Mouse (Mus musculus): ENCODE measurements at regions not wholly inside any gene's neighbourhood (a gene's known extent, or its start where the extent isn't known, plus 50 kb on each side); places are given as distances from the start of the nearest gene placed in this dataset.

DNA sequence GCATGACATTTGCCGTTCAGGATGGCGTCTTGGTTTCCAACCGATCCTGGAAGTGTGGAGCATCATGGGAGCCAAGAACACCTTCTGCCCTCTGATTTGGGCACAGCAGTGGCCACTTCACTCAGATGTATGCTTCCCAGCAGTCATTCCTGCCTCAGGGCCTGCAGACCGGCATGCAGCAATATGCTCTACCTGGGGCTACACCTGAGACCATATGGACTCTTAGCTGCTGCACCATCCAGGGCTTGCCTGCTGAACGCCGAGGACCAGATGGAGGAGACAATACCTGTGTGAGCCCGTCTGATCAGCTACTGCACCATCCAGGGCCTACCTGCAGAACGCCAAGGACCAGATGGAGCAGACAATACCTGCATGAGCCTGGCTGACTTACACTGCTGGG lies 209.0 kb downstream of the Rnf144a start:
- Histone ChIP-seq H3K9me3 (ENCODE audit: low read length) (no peaks in the 10 kb centered on the region), H3K36me3 (ENCODE audit: insufficient read depth, low read length) (no peaks in the 10 kb centered on the region), H3K27me3 (ENCODE audit: insufficient read depth, low read length) (no peaks in the 10 kb centered on the region), H3K4me3 (ENCODE audit: low read depth, low read length) (no peak overlapping the region), H3K4me2 (ENCODE audit: low read depth, low read length, poor library complexity, severe bottlenecking) (no peak overlapping the region), H3K27ac (ENCODE audit: low read depth, low read length) (no peak overlapping the region), H3K4me1 (ENCODE audit: insufficient read depth, low read length) (no peaks in the 10 kb centered on the region; the same call in 1 of the 2 replicates), H3K9ac (replicated peaks; ENCODE audit: low read length, poor library complexity, severe bottlenecking) (no peak overlapping the region)
- ATAC-seq (ENCODE audit: low FRiP score) (no peak), DNase-seq (ENCODE audit: low spot score) (peak; percentile 54)
- TF ChIP-seq CTCF (IDR thresholded peaks at IDR 0.05): no peak
- WGBS: 90% methylated on average over 8 of the region's 8 CpGs

GRCm38 (mm10) chr12:26191982-26192576 lies 223.0 kb downstream of the Rnf144a start:
- no peak for TF ChIP-seq CTCF (IDR thresholded peaks at IDR 0.05)
- H3K4me2 ChIP-seq (ENCODE audit: low read depth, low read length, poor library complexity, severe bottlenecking): no peak overlapping the region
- no peaks in the 10 kb centered on the region for H3K9me3 ChIP-seq (ENCODE audit: low read length)
- H3K9ac ChIP-seq (replicated peaks; ENCODE audit: low read length, poor library complexity, severe bottlenecking): no peak overlapping the region
- 38% methylated on average over 4 of the region's 4 CpGs for WGBS
- no peaks in the 10 kb centered on the region for H3K36me3 ChIP-seq (ENCODE audit: insufficient read depth, low read length)
- ATAC-seq (ENCODE audit: low FRiP score): no peak
- DNase-seq (ENCODE audit: low spot score): no peak
- no peaks in the 10 kb centered on the region for H3K27me3 ChIP-seq (ENCODE audit: insufficient read depth, low read length)
- no peak overlapping the region for H3K27ac ChIP-seq (ENCODE audit: low read depth, low read length)
- no peaks in the 10 kb centered on the region for H3K4me1 ChIP-seq (ENCODE audit: insufficient read depth, low read length)
- no peak overlapping the region for H3K4me3 ChIP-seq (ENCODE audit: low read depth, low read length)

GRCm38 (mm10) chr12:26191268-26191981 lies 223.6 kb downstream of the Rnf144a start:
- H3K4me1 ChIP-seq (ENCODE audit: insufficient read depth, low read length): no peaks in the 10 kb centered on the region
- WGBS: 40% methylated on average over 15 of the region's 15 CpGs
- no peaks in the 10 kb centered on the region for H3K36me3 ChIP-seq (ENCODE audit: insufficient read depth, low read length)
- no peak overlapping the region for H3K9ac ChIP-seq (replicated peaks; ENCODE audit: low read length, poor library complexity, severe bottlenecking)
- peak; percentile 67 for DNase-seq (ENCODE audit: low spot score)
- ATAC-seq (ENCODE audit: low FRiP score): no peak
- TF ChIP-seq CTCF (IDR thresholded peaks at IDR 0.05): no peak
- no peaks in the 10 kb centered on the region for H3K27me3 ChIP-seq (ENCODE audit: insufficient read depth, low read length)
- H3K4me2 ChIP-seq (ENCODE audit: low read depth, low read length, poor library complexity, severe bottlenecking): no peak overlapping the region
- H3K27ac ChIP-seq (ENCODE audit: low read depth, low read length): no peak overlapping the region
- H3K4me3 ChIP-seq (ENCODE audit: low read depth, low read length): no peak overlapping the region
- H3K9me3 ChIP-seq (ENCODE audit: low read length): no peaks in the 10 kb centered on the region

DNA sequence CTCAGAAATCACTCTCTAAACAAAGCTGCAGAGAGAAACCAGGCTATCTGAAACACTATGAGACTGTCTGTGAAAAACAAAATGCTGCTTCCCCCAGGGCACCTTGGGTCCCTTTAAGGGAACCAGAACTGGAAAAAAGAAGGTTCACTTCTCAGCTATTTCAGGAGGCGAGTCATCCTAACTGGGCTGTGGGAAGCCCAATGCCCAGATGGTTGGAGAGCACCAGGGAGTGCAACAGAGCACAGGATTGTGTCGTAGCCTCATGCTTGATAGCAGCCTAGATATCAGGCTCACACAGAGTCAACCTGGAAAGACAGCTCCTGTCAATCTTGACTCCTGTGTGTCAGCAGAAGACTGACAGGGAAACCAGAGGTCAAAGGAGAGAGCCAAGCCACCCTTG lies 226.1 kb downstream of the Rnf144a start:
- H3K9me3 ChIP-seq (ENCODE audit: low read length): no peaks in the 10 kb centered on the region
- no peak for DNase-seq (ENCODE audit: low spot score)
- no peaks in the 10 kb centered on the region for H3K36me3 ChIP-seq (ENCODE audit: insufficient read depth, low read length)
- WGBS: 72% methylated on average over 2 of the region's 2 CpGs
- H3K4me1 ChIP-seq (ENCODE audit: insufficient read depth, low read length): no peaks in the 10 kb centered on the region
- no peaks in the 10 kb centered on the region for H3K27me3 ChIP-seq (ENCODE audit: insufficient read depth, low read length)
- H3K9ac ChIP-seq (replicated peaks; ENCODE audit: low read length, poor library complexity, severe bottlenecking): no peak overlapping the region
- no peak for ATAC-seq (ENCODE audit: low FRiP score)
- no peak overlapping the region for H3K4me3 ChIP-seq (ENCODE audit: low read depth, low read length)
- no peak overlapping the region for H3K27ac ChIP-seq (ENCODE audit: low read depth, low read length)
- no peak for TF ChIP-seq CTCF (IDR thresholded peaks at IDR 0.05)
- H3K4me2 ChIP-seq (ENCODE audit: low read depth, low read length, poor library complexity, severe bottlenecking): no peak overlapping the region

DNA sequence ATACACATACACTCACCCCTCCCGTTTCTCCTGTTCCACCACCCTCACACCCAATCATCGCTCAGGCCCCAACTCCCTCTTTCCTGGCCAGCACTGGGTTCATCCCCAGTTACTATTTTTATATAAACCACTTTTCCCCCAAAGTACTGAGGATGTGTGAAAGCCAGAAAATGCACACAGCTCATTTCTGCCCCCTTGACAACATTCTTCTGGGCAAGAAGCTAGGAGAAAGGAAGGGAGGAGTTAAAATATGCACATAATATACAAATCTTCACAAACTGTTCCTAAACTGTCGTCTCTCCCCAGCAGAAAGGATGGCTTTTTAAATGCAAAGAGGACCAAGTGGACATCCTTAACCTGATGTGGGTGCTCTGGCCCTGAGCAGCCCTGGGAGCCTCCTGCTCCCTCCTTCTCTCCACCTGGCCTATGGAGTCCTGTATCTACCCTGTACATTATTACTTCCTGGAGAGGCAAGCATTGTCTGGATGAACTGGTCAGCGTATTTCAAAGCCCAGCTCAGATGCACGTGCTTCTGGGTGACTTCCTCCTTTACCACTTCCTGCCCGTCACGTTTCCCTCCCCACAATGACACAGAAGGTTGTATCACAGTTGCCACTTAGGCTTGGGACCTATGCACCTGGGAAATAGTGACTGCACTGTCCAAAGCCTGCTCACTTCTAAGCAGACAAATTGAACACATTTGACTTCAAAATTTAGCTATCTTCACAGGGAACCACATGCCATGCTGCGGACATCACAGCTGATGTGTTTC lies 227.8 kb downstream of the Rnf144a start:
- no peak overlapping the region for H3K4me3 ChIP-seq (ENCODE audit: low read depth, low read length)
- no peak overlapping the region for H3K4me2 ChIP-seq (ENCODE audit: low read depth, low read length, poor library complexity, severe bottlenecking)
- no peak overlapping the region for H3K9ac ChIP-seq (replicated peaks; ENCODE audit: low read length, poor library complexity, severe bottlenecking)
- no peak for TF ChIP-seq CTCF (IDR thresholded peaks at IDR 0.05)
- H3K27me3 ChIP-seq (ENCODE audit: insufficient read depth, low read length): no peaks in the 10 kb centered on the region
- DNase-seq (ENCODE audit: low spot score): no peak
- WGBS: 90% methylated on average over 8 of the region's 8 CpGs
- no peaks in the 10 kb centered on the region for H3K4me1 ChIP-seq (ENCODE audit: insufficient read depth, low read length)
- no peak overlapping the region for H3K27ac ChIP-seq (ENCODE audit: low read depth, low read length)
- H3K9me3 ChIP-seq (ENCODE audit: low read length): no peaks in the 10 kb centered on the region
- no peaks in the 10 kb centered on the region for H3K36me3 ChIP-seq (ENCODE audit: insufficient read depth, low read length)
- ATAC-seq (ENCODE audit: low FRiP score): no peak

All from midbrain, postnatal 0 days (tissue).